Mouse (Mus musculus) heart, postnatal 25 days (tissue): ENCODE measurements at regions not wholly inside any gene's neighbourhood (a gene's known extent, or its start where the extent isn't known, plus 50 kb on each side); places are given as distances from the start of the nearest gene placed in this dataset.
A peak's percentile ranks its signal among the peaks of the same experiment; 100 is the strongest.

ENCODE experiments used
- DNase-seq: peaks from one replicate; pipeline ENCODE4 v3.0.0; 2022; ENCODE audit warnings: low spot score
- intact Hi-C: fragments of 180-260 bp; cut with DNase I; formaldehyde crosslinking; loops from one replicate; pipeline ENCODE4 v1.15.1; 2025

- DNase-seq = peak; percentile 68
- intact Hi-C loops = loop anchor here (2.0 to 10.0 kb wide), 6 partner anchors 106 to 526 kb away; partner anchors contain the start of genes Gda and Zfand5
Observed at GRCm38 (mm10) chr19:21036507-21037425, 82.8 kb upstream of the Tmc1 start.

GRCm38 (mm10) chr19:21035505-21035904 lies 81.5 kb upstream of the Tmc1 start:
- intact Hi-C loops = loop anchor here (5.0 to 10.0 kb wide), 5 partner anchors 107 to 527 kb away; partner anchors contain the start of gene Gda
- no peak for DNase-seq

- DNase-seq = no peak
- intact Hi-C loops = loop anchor here (10.0 kb wide), 1 partner anchor 239 kb away; no protein-coding TSS in a partner anchor
Observed at GRCm38 (mm10) chr19:21033991-21034390, 80.0 kb upstream of the Tmc1 start.

GRCm38 (mm10) chr19:21032558-21032957 lies 78.6 kb upstream of the Tmc1 start:
- no peak for DNase-seq
- intact Hi-C loops = loop anchor here (10.0 kb wide), 1 partner anchor 238 kb away; no protein-coding TSS in a partner anchor

GRCm38 (mm10) chr19:21031768-21032308 lies 77.8 kb upstream of the Tmc1 start:
- intact Hi-C loops = loop anchor here (10.0 kb wide), 1 partner anchor 237 kb away; no protein-coding TSS in a partner anchor
- no peak for DNase-seq

GRCm38 (mm10) chr19:21030971-21031370 lies 77.0 kb upstream of the Tmc1 start:
- no peak for DNase-seq
- intact Hi-C loops = loop anchor here (10.0 kb wide), 1 partner anchor 236 kb away; no protein-coding TSS in a partner anchor

GRCm38 (mm10) chr19:21028981-21029380 lies 75.0 kb upstream of the Tmc1 start:
- intact Hi-C loops = no loop called here
- no peak for DNase-seq

- no peak for DNase-seq
- intact Hi-C loops = no loop called here
Observed at GRCm38 (mm10) chr19:21012391-21012790, 58.4 kb upstream of the Tmc1 start.

- DNase-seq = no peak
Observed at GRCm38 (mm10) chr19:21009607-21010006, 55.6 kb upstream of the Tmc1 start.

GRCm38 (mm10) chr19:21004411-21004810 lies 50.4 kb upstream of the Tmc1 start:
- no peak for DNase-seq
- intact Hi-C loops = no loop called here

More at GRCm38 (mm10) chr19:21009607-21010006, 55.6 kb upstream of the Tmc1 start:
- intact Hi-C loops = no loop called here
